Mouse (Mus musculus) G1E (cell line): Measurements from ENCODE around the gene Resf1. TPM values are rescaled to one million over a fixed set of nuclear protein-coding genes. Genes with fewer than 3 reads are reported as not detected.
A peak's percentile ranks its signal among the peaks of the same experiment; 100 is the strongest.

Experiments used
- ATAC-seq: 2 replicates; pipeline ENCODE4 v1.8.0; 2016; ENCODE audit warnings: mild to moderate bottlenecking; ENCODE audit not compliant: insufficient number of reproducible peaks, poor library complexity, low FRiP score, severe bottlenecking; ENCODE audit errors: extremely low read depth
- DNase-seq: peaks from one replicate; pipeline ENCODE4 v3.0.0; 2012; ENCODE audit warnings: low spot score
- H3K27me3 ChIP-seq: 2 replicates; pipeline ENCODE4 v1.6.1; 2012; ENCODE audit warnings: mild to moderate bottlenecking, low read length, inconsistent platforms; ENCODE audit not compliant: insufficient read depth
- H3K36me3 ChIP-seq: replicated peaks from 2 replicates; pipeline ENCODE3; 2012; ENCODE audit warnings: mild to moderate bottlenecking, inconsistent platforms
- H3K4me1 ChIP-seq: 2 replicates; pipeline ENCODE4 v1.6.1; 2012; ENCODE audit warnings: low read depth, low read length, inconsistent platforms, mixed read lengths; ENCODE audit not compliant: insufficient read depth
- H3K4me3 ChIP-seq: 2 replicates; pipeline ENCODE4 v1.5.1; 2012; ENCODE audit warnings: low read depth, mild to moderate bottlenecking, inconsistent platforms, low read length, moderate library complexity, mixed read lengths
- H3K9me3 ChIP-seq: replicated peaks from 2 replicates; pipeline ENCODE4 v1.6.1; 2012; ENCODE audit warnings: inconsistent platforms
- CTCF ChIP-seq: IDR thresholded peaks from 2 replicates; pipeline ENCODE4 v1.5.1; 2012; ENCODE audit warnings: low read depth, low read length, inconsistent platforms, mixed read lengths
- GATA1 ChIP-seq: IDR thresholded peaks from 2 replicates; pipeline ENCODE4 v1.6.1; 2012; ENCODE audit warnings: borderline replicate concordance, low read length, inconsistent platforms, mixed read lengths
- GATA2 ChIP-seq: IDR thresholded peaks from 2 replicates; pipeline ENCODE4 v1.6.1; 2012; ENCODE audit warnings: low read depth, low read length, inconsistent platforms, borderline replicate concordance
- POLR2AphosphoS5 ChIP-seq: IDR thresholded peaks from 2 replicates; pipeline ENCODE4 v1.6.1; 2012; ENCODE audit warnings: low read depth, low read length, inconsistent platforms; ENCODE audit not compliant: insufficient replicate concordance
- TAL1 ChIP-seq: conservative IDR thresholded peaks from 2 replicates; pipeline ENCODE4 v1.6.1; 2012; ENCODE audit warnings: low read depth, low read length, inconsistent platforms, mixed read lengths
- polyA plus RNA-seq: library from polyadenylated mRNA; stranded (reverse); fragments of >175 nt; gene quantifications from 2 replicates; pipeline ENCODE4 v1.2.3, GENCODE M21; 2012
- total RNA-seq, 2 experiments: library from RNA; stranded (forward) in 1 of 2; stranded (reverse) in 1 of 2; fragments of 200-1000 nt in 1 of 2; fragments of >200 nt in 1 of 2; fragmentation: Nextera tagmentation in 1 of 2; gene quantifications; 2 replicates each; pipeline ENCODE4 v1.2.3; 2014 to 2017

Gene Resf1
- total and polyA plus RNA-seq, 3 experiments = 50.2 to 356 (median 149) TPM

GRCm38 (mm10) chr6:149307092-149307491 is 2.1 kb upstream of the Resf1 start:
- no peak for ATAC-seq
- Histone ChIP-seq H3K4me3 (no peak overlapping the region), H3K4me1 (peaks cover 20% of the 10 kb centered on the region), H3K9me3 (peaks cover 16% of the 10 kb centered on the region), H3K36me3 (peaks cover 12% of the 10 kb centered on the region), H3K27me3 (no peaks in the 10 kb centered on the region)
- no peak for DNase-seq
- TF ChIP-seq TAL1 = no peak
- TF ChIP-seq GATA2 = no peak
- TF ChIP-seq POLR2AphosphoS5 = no peak
- no peak for TF ChIP-seq GATA1
- TF ChIP-seq CTCF = no peak

- DNase-seq = no peak
- Histone ChIP-seq H3K9me3 (peaks cover 16% of the 10 kb centered on the region), H3K27me3 (no peaks in the 10 kb centered on the region), H3K4me3 (no peak overlapping the region), H3K4me1 (peaks cover 22% of the 10 kb centered on the region), H3K36me3 (peaks cover 18% of the 10 kb centered on the region)
- TF ChIP-seq POLR2AphosphoS5 (no peak), GATA1 (no peak), GATA2 (no peak)
- no peak for ATAC-seq
Measured at GRCm38 (mm10) chr6:149307801-149308200, 1.4 kb upstream of the Resf1 start.

- H3K36me3 ChIP-seq = peaks cover 36% of the 10 kb centered on the region
- no peak for TF ChIP-seq CTCF
- no peak for TF ChIP-seq GATA2
- no peak for TF ChIP-seq TAL1
- TF ChIP-seq POLR2AphosphoS5 = no peak
- no peak for TF ChIP-seq GATA1
- peak overlapping the region; percentile 79 for H3K4me3 ChIP-seq
- peaks cover 16% of the 10 kb centered on the region for H3K9me3 ChIP-seq
- H3K4me1 ChIP-seq = peaks cover 44% of the 10 kb centered on the region
- H3K27me3 ChIP-seq = no peaks in the 10 kb centered on the region
- no peak for ATAC-seq
- DNase-seq = no peak
Measured at GRCm38 (mm10) chr6:149310226-149310625, 1.0 kb downstream of the Resf1 start.

- Histone ChIP-seq H3K36me3 (peaks cover 44% of the 10 kb centered on the region), H3K9me3 (peaks cover 16% of the 10 kb centered on the region), H3K27me3 (no peaks in the 10 kb centered on the region), H3K4me3 (peak overlapping the region; percentile 79), H3K4me1 (peaks cover 50% of the 10 kb centered on the region)
- TF ChIP-seq POLR2AphosphoS5 (no peak), GATA2 (no peak), GATA1 (no peak), CTCF (no peak), TAL1 (no peak)
- DNase-seq (no peak), ATAC-seq (peak; percentile 6; the same call in 1 of the 2 replicates)
Measured at GRCm38 (mm10) chr6:149311044-149311443, 1.8 kb downstream of the Resf1 start.

- Histone ChIP-seq H3K4me3 (peak overlapping the region; percentile 30; the same call in 1 of the 2 replicates), H3K36me3 (peaks cover 51% of the 10 kb centered on the region), H3K4me1 (peaks cover 51% of the 10 kb centered on the region), H3K27me3 (no peaks in the 10 kb centered on the region), H3K9me3 (peaks cover 16% of the 10 kb centered on the region)
- ATAC-seq (no peak), DNase-seq (no peak)
- TF ChIP-seq GATA2 (no peak), TAL1 (no peak), POLR2AphosphoS5 (no peak), GATA1 (no peak), CTCF (no peak)
Measured at GRCm38 (mm10) chr6:149311778-149312177, 2.6 kb downstream of the Resf1 start.

GRCm38 (mm10) chr6:149312221-149312620 is 3.0 kb downstream of the Resf1 start:
- Histone ChIP-seq H3K4me1 (peaks cover 51% of the 10 kb centered on the region), H3K36me3 (peaks cover 55% of the 10 kb centered on the region), H3K27me3 (no peaks in the 10 kb centered on the region), H3K4me3 (no peak overlapping the region; the same call in 1 of the 2 replicates), H3K9me3 (peaks cover 12% of the 10 kb centered on the region)
- TF ChIP-seq TAL1 = no peak
- DNase-seq = no peak
- no peak for ATAC-seq

- TF ChIP-seq POLR2AphosphoS5 = no peak
- TF ChIP-seq GATA2 = no peak
- no peak for TF ChIP-seq GATA1
- TF ChIP-seq CTCF = no peak
- TF ChIP-seq TAL1 = no peak
- Histone ChIP-seq H3K9me3 (no peaks in the 10 kb centered on the region), H3K27me3 (no peaks in the 10 kb centered on the region), H3K36me3 (peaks cover 76% of the 10 kb centered on the region), H3K4me1 (peaks cover 52% of the 10 kb centered on the region), H3K4me3 (no peak overlapping the region)
- ATAC-seq = no peak
- no peak for DNase-seq
Measured at GRCm38 (mm10) chr6:149314918-149315317, 5.7 kb downstream of the Resf1 start.
